In the genomic region with DNA sequence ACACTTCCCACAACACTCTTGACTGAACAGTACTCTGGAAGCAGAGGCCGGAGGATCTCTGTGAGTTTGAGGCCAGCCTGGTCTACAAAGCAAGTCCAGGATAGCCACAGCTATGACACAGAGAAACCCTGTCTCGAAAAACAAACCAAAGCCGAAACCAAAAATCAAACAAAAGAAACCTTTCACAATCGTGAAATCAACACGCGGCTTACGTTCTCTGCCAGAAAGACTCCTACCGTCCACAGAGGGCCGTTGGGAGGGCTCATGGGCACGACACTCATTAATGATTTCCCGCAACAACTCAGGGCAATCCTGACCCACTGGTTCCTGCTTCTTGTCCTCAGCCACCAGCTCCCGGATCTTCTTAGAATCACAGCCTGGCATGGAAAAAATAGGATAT, we compare ENCODE assay signal across 30 mouse cellular contexts. TPM values are rescaled to one million over a fixed set of nuclear protein-coding genes. Genes with fewer than 3 reads are reported as not detected.
"Had no signal": no experiment of that assay in that cellular context is flagged by ENCODE, and none has a peak within 500 bp of the region (broad histone marks: within the 10 kb centered on the region; RNA-seq: fewer than 3 reads in every experiment).

No protein-coding gene starts in this region.

- H3K27me3 ChIP-seq: limb, embryonic 15.5 days; liver, embryonic 15.5 days; lung, embryonic 15.5 days; megakaryocyte, embryonic 14.5 days; midbrain, embryonic 12.5 days; midbrain, embryonic 13.5 days; neural tube, embryonic 12.5 days; neural tube, embryonic 13.5 days had no signal

- H3K4me2 ChIP-seq: limb, embryonic 12.5 days; limb, embryonic 13.5 days; limb, embryonic 15.5 days; liver, embryonic 11.5 days; liver, embryonic 13.5 days; liver, embryonic 15.5 days; lung, embryonic 14.5 days; lung, embryonic 15.5 days; midbrain, embryonic 12.5 days; midbrain, embryonic 13.5 days; neural tube, embryonic 12.5 days; neural tube, embryonic 13.5 days had no signal

- ATAC-seq: lung, postnatal 0 days; midbrain, embryonic 13.5 days; midbrain, embryonic 16.5 days had no signal

- H3K27ac ChIP-seq: left cerebral cortex, adult 2 months; limb, embryonic 10.5 days; limb, embryonic 12.5 days; limb, embryonic 13.5 days; limb, embryonic 15.5 days; liver, embryonic 13.5 days; liver, embryonic 14.5 days; liver, embryonic 15.5 days; lung, embryonic 15.5 days; macrophage; midbrain, embryonic 10.5 days; midbrain, embryonic 12.5 days; midbrain, embryonic 13.5 days; neural tube, embryonic 12.5 days; neural tube, embryonic 13.5 days had no signal

- H3K36me3 ChIP-seq: limb, embryonic 10.5 days; limb, embryonic 12.5 days; limb, embryonic 13.5 days; limb, embryonic 15.5 days; liver, embryonic 13.5 days; liver, embryonic 15.5 days; lung, embryonic 15.5 days; midbrain, embryonic 10.5 days; midbrain, embryonic 12.5 days; midbrain, embryonic 13.5 days; neural tube, embryonic 12.5 days; neural tube, embryonic 13.5 days had no signal

- H3K9ac ChIP-seq: limb, embryonic 12.5 days; limb, embryonic 13.5 days; limb, embryonic 15.5 days; liver, embryonic 13.5 days; liver, embryonic 14.5 days; liver, embryonic 15.5 days; lung, embryonic 14.5 days; lung, embryonic 15.5 days; midbrain, embryonic 12.5 days; midbrain, embryonic 13.5 days; neural tube, embryonic 12.5 days; neural tube, embryonic 13.5 days had no signal

- H3K4me1 ChIP-seq: limb, embryonic 10.5 days; limb, embryonic 12.5 days; limb, embryonic 13.5 days; limb, embryonic 15.5 days; lung, embryonic 15.5 days; midbrain, embryonic 10.5 days; midbrain, embryonic 12.5 days; midbrain, embryonic 13.5 days; neural tube, embryonic 12.5 days; neural tube, embryonic 13.5 days had no signal

- H3K9me3 ChIP-seq: limb, embryonic 10.5 days; limb, embryonic 12.5 days; limb, embryonic 13.5 days; limb, embryonic 15.5 days; liver, embryonic 13.5 days; liver, embryonic 15.5 days; lung, embryonic 15.5 days; megakaryocyte, embryonic 14.5 days; midbrain, embryonic 10.5 days; midbrain, embryonic 12.5 days; midbrain, embryonic 13.5 days; neural tube, embryonic 12.5 days; neural tube, embryonic 13.5 days had no signal

- H3K4me3 ChIP-seq: left cerebral cortex, adult 2 months; limb, embryonic 10.5 days; limb, embryonic 12.5 days; limb, embryonic 13.5 days; limb, embryonic 15.5 days; liver, embryonic 13.5 days; liver, embryonic 15.5 days; lung, embryonic 15.5 days; megakaryocyte, embryonic 14.5 days; midbrain, embryonic 10.5 days; midbrain, embryonic 12.5 days; midbrain, embryonic 13.5 days; myocyte; neural tube, embryonic 12.5 days; neural tube, embryonic 13.5 days had no signal

- DNase-seq: left cerebral cortex, postnatal 4 days; liver, embryonic 13.5 days; lung, adult 18-20 months; lung, adult 2 months; lung, embryonic 14.5 days; lung, postnatal 10 days; lung, postnatal 14 days; lung, postnatal 36 days; lung, postnatal 4 days; midbrain, embryonic 14.5 days had no signal

RNA-seq across cellular contexts. Expression of gene Mlkl, which starts 23.2 kb away (rescaled TPM):
- total RNA-seq: midbrain, postnatal 0 days had no signal
